Mouse (Mus musculus) lung, embryonic 16.5 days (tissue): Measurements from ENCODE around the gene Clock. TPM values are rescaled to one million over a fixed set of nuclear protein-coding genes. Genes with fewer than 3 reads are reported as not detected.

ENCODE experiments used
- ATAC-seq: fragments of 200-750 bp; cut with Nextera tagmentation; 2 replicates; pipeline ENCODE4 v1.8.0; 2017; ENCODE audit warnings: low read depth, mild to moderate bottlenecking, moderate library complexity
- H3K27ac ChIP-seq: fragments of 300-500 bp; sonication (generic); 2 replicates; pipeline ENCODE4 v1.5.1; 2014; ENCODE audit warnings: mild to moderate bottlenecking, control low read depth, low read length
- H3K27me3 ChIP-seq: fragments of 300-500 bp; sonication (generic); 2 replicates; pipeline ENCODE4 v1.6.1; 2014; ENCODE audit warnings: low read depth, low read length, mixed read lengths; ENCODE audit not compliant: control insufficient read depth, insufficient read depth
- H3K36me3 ChIP-seq: fragments of 300-500 bp; sonication (generic); 2 replicates; pipeline ENCODE4 v1.6.1; 2014; ENCODE audit warnings: low read length; ENCODE audit not compliant: control insufficient read depth, insufficient read depth
- H3K4me1 ChIP-seq: fragments of 300-500 bp; sonication (generic); replicated peaks from 2 replicates; pipeline ENCODE4 v1.6.1; 2014; ENCODE audit warnings: low read length, mixed read lengths; ENCODE audit not compliant: control insufficient read depth, insufficient read depth
- H3K4me2 ChIP-seq: fragments of 300-500 bp; sonication (generic); 2 replicates; pipeline ENCODE4 v1.6.1; 2014; ENCODE audit warnings: low read depth, low read length, control low read depth
- H3K4me3 ChIP-seq: fragments of 300-500 bp; sonication (generic); 2 replicates; pipeline ENCODE4 v1.5.1; 2014; ENCODE audit warnings: mild to moderate bottlenecking, low read length, control low read depth
- H3K9ac ChIP-seq: fragments of 300-500 bp; sonication (generic); 2 replicates; pipeline ENCODE4 v1.6.1; 2014; ENCODE audit warnings: low read length, control low read depth
- H3K9me3 ChIP-seq: fragments of 300-500 bp; sonication (generic); 2 replicates; pipeline ENCODE4 v1.6.1; 2016; ENCODE audit warnings: low read length; ENCODE audit not compliant: control insufficient read depth
- WGBS: fragments of 180-500 bp; shearing (Covaris S2); extraction: QIAGEN DNeasy Blood & Tissue Kit; methylation state at CpG from one replicate; pipeline ENCODE4 v1.1.7; 2014; 5-methylcytosine and 5-hydroxymethylcytosine counted together
- polyA plus RNA-seq: library from polyadenylated mRNA; unstranded; fragments of >200 nt; fragmentation: Nextera tagmentation; extraction: Ambion mirVana; gene quantifications from 2 replicates; pipeline ENCODE4 v1.2.1, GENCODE M21; 2015

The Clock gene
- polyA plus RNA-seq, 1 experiment from 2014 or later = 13.9 TPM

DNA sequence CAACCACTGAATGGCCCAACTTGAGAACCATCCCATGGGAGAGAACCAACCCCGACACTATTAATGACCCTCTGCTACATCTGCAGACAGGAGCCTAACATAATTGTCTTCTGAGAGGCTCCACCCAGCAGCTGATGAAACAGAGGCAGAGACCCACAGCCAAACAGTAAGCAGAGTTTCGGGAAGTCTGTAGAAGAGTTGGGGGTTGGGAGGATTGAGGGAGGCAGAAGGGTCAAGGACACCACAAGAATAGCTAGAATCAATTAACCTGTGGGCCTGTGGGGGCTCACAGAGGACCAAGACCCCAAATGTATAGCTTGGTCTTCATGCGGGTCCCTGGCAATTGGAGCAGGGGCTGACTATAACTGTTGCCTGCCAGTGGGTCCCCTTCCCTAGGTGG is 16.3 kb downstream of the Clock start:
- WGBS = 85% methylated on average over 3 of the region's 3 CpGs
- ATAC-seq = no peak
- Histone ChIP-seq H3K27ac (no peak overlapping the region), H3K9ac (no peak overlapping the region), H3K4me1 (no peaks in the 10 kb centered on the region), H3K27me3 (no peaks in the 10 kb centered on the region), H3K4me3 (no peak overlapping the region), H3K36me3 (no peaks in the 10 kb centered on the region), H3K4me2 (no peak overlapping the region), H3K9me3 (no peaks in the 10 kb centered on the region)

DNA sequence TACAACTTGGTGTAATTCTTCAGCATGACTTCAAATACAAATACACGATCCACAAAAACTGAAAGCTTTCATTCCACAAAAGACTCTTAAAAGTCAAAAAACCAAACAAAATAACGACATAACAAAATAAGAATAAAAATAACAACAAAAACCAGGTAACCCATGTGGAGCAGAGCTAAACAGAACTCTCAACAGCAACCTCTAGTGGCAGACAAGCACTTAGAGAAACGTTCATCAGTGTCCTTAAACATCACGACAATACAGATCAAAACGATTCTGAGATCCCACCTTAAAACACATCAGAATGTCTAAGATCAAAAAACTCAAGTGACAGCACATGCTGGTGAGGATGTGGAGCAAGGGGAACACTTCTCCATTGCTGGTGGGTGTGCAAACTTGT is 17.5 kb downstream of the Clock start:
- H3K27ac ChIP-seq = no peak overlapping the region
- H3K4me3 ChIP-seq = no peak overlapping the region
- no peaks in the 10 kb centered on the region for H3K27me3 ChIP-seq
- no peaks in the 10 kb centered on the region for H3K9me3 ChIP-seq
- no peaks in the 10 kb centered on the region for H3K4me1 ChIP-seq
- H3K36me3 ChIP-seq = no peaks in the 10 kb centered on the region
- H3K4me2 ChIP-seq = no peak overlapping the region
- ATAC-seq = no peak
- 69% methylated on average over 5 of the region's 5 CpGs for WGBS
- no peak overlapping the region for H3K9ac ChIP-seq

DNA sequence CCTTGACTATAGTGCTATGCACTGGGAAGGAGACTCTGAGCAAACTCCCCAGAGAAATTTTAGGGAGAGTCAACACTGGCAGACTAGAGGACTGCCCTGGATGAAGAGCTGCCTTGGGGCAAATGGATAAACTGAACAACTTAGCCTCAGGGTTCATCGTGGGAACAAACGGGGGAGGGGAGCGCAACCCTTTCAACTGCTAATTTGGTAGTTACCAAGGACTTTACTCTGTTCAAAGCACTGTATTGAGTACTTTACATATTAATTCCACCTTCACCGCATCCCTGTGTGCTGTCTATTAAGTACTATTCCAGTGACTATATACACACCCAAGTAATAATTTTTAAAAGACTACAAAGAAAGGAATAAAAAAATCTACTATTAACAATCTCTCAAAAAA is 18.9 kb downstream of the Clock start:
- Histone ChIP-seq H3K27ac (no peak overlapping the region), H3K4me1 (no peaks in the 10 kb centered on the region), H3K9ac (no peak overlapping the region), H3K36me3 (no peaks in the 10 kb centered on the region), H3K9me3 (no peaks in the 10 kb centered on the region), H3K4me3 (no peak overlapping the region), H3K27me3 (no peaks in the 10 kb centered on the region), H3K4me2 (no peak overlapping the region)
- WGBS = 69% methylated on average over 4 of the region's 4 CpGs
- ATAC-seq = no peak

DNA sequence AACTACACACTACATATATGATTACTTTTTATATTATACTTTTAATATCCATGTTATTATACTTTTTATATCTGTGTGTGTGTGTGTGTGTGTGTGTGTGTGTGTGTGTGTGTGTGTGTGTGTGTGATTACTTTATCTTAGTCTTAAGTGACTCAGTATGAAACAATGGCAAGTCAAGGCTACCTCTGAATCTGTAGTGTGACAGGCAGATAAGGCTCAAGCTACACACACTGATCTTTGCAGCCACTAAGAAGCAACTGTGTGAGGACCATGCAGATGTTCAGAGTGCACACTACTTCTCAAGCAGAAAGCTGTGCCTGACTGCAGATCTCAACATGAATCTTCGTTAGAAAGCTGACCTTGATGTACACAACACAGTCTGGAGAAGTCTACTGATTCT is 20.7 kb downstream of the Clock start:
- 78% methylated on average over 1 of the region's 1 CpGs for WGBS
- ATAC-seq = no peak
- H3K9me3 ChIP-seq = no peaks in the 10 kb centered on the region

DNA sequence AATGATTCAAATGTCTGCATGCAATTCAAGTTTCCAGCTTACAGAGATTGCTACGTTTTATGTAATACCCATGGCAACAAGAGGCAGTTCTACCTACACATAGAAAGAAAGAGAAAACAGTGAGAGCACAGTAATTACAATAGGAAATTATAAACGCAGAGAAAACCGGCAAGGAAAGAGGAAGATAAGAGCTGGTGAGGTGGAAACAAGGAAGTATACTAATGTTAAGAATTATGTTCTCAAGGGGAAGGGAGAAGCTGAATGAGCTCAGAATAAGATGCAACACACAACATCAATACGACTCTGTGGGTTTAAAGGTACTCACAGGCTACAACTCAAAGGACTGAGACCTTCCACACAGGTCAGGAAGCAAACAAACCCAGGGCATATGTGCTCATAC is 29.6 kb downstream of the Clock start:
- Histone ChIP-seq H3K36me3 (no peaks in the 10 kb centered on the region), H3K9ac (no peak overlapping the region), H3K9me3 (no peaks in the 10 kb centered on the region), H3K4me2 (no peak overlapping the region), H3K4me3 (no peak overlapping the region), H3K27ac (no peak overlapping the region), H3K4me1 (no peaks in the 10 kb centered on the region), H3K27me3 (no peaks in the 10 kb centered on the region)
- ATAC-seq = no peak
- WGBS = 76% methylated on average over 4 of the region's 4 CpGs

More for the DNA sequence above, 20.7 kb downstream of the Clock start:
- Histone ChIP-seq H3K4me2 (no peak overlapping the region), H3K4me3 (no peak overlapping the region), H3K36me3 (no peaks in the 10 kb centered on the region), H3K27ac (no peak overlapping the region), H3K4me1 (no peaks in the 10 kb centered on the region), H3K27me3 (no peaks in the 10 kb centered on the region), H3K9ac (no peak overlapping the region)

DNA sequence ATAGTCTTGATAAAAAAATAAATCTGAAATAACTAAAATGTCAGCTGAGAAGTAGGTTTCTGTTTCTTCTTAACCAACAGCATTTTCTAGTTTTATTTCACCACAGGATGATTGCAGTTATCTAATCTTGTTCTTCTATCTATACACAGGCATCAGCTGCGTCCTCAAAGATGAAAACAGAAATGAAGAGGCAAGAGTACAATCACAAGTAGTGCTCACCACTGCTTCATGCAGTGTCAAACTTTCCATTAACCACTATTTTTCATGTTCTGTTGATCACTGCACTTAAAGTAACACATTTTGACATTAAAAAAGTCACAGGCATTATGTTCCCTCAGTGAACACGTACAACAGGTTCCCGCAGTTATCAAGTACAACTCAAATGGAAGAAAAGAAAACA is 53.6 kb downstream of the Clock start:
- Histone ChIP-seq H3K4me2 (no peak overlapping the region), H3K36me3 (peaks cover 4% of the 10 kb centered on the region; the same call in 1 of the 2 replicates), H3K4me1 (no peaks in the 10 kb centered on the region), H3K9me3 (no peaks in the 10 kb centered on the region), H3K27me3 (no peaks in the 10 kb centered on the region), H3K27ac (no peak overlapping the region), H3K9ac (no peak overlapping the region), H3K4me3 (no peak overlapping the region)
- 85% methylated on average over 3 of the region's 3 CpGs for WGBS
- ATAC-seq = no peak

DNA sequence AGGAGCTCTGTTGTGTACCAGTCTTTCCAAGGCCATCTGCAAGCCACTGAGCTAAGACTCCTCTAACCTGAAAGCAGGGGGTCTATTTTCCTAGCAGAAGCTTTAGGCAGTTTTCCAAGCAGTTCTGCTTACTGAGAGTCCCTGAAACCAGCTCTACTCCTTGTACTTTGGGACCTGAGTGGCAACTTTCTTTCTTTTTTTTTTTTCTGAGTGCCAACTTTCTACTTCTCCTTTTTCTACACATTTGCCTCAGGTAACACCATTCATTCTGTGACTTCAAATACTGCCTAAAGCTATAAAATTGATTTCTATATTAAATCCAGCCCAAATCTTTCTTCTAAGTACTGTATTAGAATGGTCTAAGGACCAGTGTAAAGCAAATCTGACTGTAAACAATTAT is 58.1 kb downstream of the Clock start:
- H3K4me1 ChIP-seq = no peaks in the 10 kb centered on the region
- no peaks in the 10 kb centered on the region for H3K9me3 ChIP-seq
- no peak for ATAC-seq
- peaks cover 4% of the 10 kb centered on the region for H3K36me3 ChIP-seq
- H3K27ac ChIP-seq = no peak overlapping the region
- H3K4me3 ChIP-seq = no peak overlapping the region
- no peak overlapping the region for H3K9ac ChIP-seq
- no peaks in the 10 kb centered on the region for H3K27me3 ChIP-seq
- no peak overlapping the region for H3K4me2 ChIP-seq

DNA sequence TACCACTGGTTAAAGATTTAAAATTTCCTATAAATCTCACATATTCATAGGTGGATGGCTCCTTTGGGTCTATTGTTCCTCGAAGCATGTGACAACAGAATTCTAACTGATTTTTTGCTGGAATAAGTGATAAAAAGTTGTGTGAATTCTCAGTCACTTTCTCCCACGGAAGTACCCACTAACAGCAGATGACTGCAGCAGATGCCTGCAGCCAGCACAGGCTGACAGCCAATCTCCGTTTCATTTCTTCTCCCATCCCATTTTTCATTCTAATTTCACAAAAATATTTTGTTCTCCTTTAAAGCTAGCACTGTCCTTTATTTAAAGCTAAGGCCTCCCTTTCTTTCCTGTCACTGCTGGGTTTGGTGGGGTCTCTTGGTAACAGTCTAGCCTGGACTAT is 59.2 kb downstream of the Clock start:
- no peaks in the 10 kb centered on the region for H3K4me1 ChIP-seq
- WGBS = 82% methylated on average over 3 of the region's 3 CpGs
- no peak overlapping the region for H3K4me3 ChIP-seq
- H3K9ac ChIP-seq = no peak overlapping the region
- H3K27ac ChIP-seq = no peak overlapping the region
- no peaks in the 10 kb centered on the region for H3K9me3 ChIP-seq
- no peak overlapping the region for H3K4me2 ChIP-seq
- no peaks in the 10 kb centered on the region for H3K27me3 ChIP-seq
- peaks cover 4% of the 10 kb centered on the region for H3K36me3 ChIP-seq
- no peak for ATAC-seq

DNA sequence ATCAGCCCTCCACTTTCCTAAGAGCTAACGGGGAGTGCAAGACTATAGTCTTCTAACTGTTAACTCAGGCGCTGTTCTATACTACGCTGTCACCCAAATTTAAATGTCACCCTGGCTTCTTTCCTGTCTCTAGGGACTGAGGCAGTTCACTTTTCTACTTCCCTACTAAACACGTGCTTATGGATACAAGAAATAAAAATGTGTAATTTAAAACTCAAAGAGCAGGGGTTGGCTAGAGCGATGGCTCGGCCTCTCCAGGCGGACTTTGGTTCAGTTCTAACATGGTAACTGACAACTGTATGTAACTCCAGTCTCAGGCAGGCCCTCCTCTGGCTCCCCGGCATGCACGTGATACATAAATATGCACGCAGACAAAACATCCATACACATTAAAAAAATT is 60.2 kb downstream of the Clock start:
- peaks cover 4% of the 10 kb centered on the region for H3K36me3 ChIP-seq
- 93% methylated on average over 10 of the region's 10 CpGs for WGBS

DNA sequence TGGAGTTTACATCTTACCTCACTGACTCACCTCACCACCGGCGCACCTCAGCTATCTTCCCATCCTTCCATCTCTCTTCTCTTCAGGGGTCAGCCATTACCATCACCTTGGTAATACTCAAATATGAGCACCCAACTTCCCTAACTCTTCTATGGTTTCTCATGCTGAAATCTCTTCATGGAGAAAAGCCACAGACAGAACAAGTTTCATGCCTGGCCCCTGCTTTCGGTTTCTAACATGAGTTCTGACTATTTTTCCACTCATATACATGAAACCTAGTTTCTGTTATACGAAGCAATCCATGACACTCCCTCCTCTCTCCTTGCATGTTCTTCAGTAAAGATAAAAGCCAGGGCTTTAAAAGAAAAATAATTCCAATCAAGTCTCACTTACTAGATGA is 60.7 kb downstream of the Clock start:
- Histone ChIP-seq H3K4me1 (no peaks in the 10 kb centered on the region), H3K27me3 (no peaks in the 10 kb centered on the region), H3K4me2 (no peak overlapping the region), H3K9ac (no peak overlapping the region), H3K27ac (no peak overlapping the region), H3K9me3 (no peaks in the 10 kb centered on the region), H3K4me3 (no peak overlapping the region), H3K36me3 (peaks cover 4% of the 10 kb centered on the region)
- WGBS = 93% methylated on average over 4 of the region's 4 CpGs
- no peak for ATAC-seq

More for the DNA sequence above, 60.2 kb downstream of the Clock start:
- Histone ChIP-seq H3K4me1 (no peaks in the 10 kb centered on the region), H3K9ac (no peak overlapping the region), H3K4me2 (no peak overlapping the region), H3K27me3 (no peaks in the 10 kb centered on the region), H3K4me3 (no peak overlapping the region), H3K9me3 (no peaks in the 10 kb centered on the region), H3K27ac (no peak overlapping the region)
- no peak for ATAC-seq
